Mouse (Mus musculus): Measurements from ENCODE around the gene Tmem169. TPM values are rescaled to one million over a fixed set of nuclear protein-coding genes. Genes with fewer than 3 reads are reported as not detected.
"Not testable (repeated sequence)": the region's sequence is repeated elsewhere in the genome, so short reads cannot be mapped to it uniquely, and the experiment has no call there.

The Tmem169 gene
- polyA plus RNA-seq, 1 experiment from 2014 or later: 14.2 TPM

DNA sequence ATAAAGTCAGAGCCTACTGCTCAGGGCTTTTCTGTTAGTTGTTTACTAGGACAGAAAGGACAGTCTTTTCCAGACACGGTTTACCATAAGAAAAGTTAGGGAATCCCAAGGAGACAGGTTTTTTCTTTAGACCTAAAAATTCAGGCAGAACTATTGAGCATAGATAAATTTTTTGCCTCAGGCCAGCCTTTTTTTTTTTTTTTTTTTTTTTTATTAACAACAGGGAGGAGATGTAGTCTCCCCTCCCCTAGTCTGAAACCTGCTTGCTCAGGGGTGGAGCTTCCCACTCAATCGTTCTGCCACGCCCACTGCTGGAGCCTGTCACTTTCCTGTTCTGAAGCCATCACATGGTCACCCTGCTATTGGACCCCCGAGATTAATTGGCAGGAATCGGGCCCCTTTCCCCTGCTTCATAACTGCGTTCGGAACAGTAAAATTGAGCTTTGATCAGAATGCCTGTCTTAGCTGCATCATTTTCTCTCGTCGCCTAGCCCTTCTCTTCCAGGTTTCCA, 35.9 kb upstream of the Tmem169 start:
- 53% methylated on average over 9 of the region's 9 CpGs for WGBS
- H3K9ac ChIP-seq (ENCODE audit: low read length); H3K4me1 ChIP-seq (ENCODE audit: control insufficient read depth, insufficient read depth, low read length); H3K27ac ChIP-seq (ENCODE audit: low read depth, low read length); H3K36me3 ChIP-seq (ENCODE audit: control insufficient read depth, insufficient read depth, low read length); ATAC-seq (ENCODE audit: low FRiP score); H3K4me3 ChIP-seq (ENCODE audit: low read depth, low read length); H3K27me3 ChIP-seq (ENCODE audit: control insufficient read depth, insufficient read depth, low read length); DNase-seq (ENCODE audit: low spot score, missing footprints); H3K9me3 ChIP-seq (ENCODE audit: control insufficient read depth, low read length); H3K4me2 ChIP-seq: not testable (repeated sequence)

DNA sequence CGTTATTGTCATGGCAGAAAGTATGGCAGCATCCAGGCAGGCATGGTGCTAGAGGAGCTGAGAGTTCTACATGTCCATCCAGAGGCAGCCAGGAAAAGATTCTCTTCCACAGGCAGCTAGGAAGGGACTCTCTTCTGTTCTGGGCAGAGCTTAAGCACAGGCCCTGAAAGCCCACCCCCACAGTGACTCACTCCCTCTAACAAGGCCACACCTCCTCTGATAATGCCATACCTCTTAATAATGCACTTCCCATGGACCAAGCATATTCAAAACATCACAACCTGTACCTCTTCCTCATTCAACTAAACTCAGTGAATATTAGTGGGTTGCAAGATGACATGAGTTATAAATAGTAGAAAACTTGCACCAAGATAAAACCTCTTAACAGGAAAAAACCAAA, 32.4 kb upstream of the Tmem169 start:
- peaks cover 8% of the 10 kb centered on the region for H3K4me1 ChIP-seq (ENCODE audit: control insufficient read depth, insufficient read depth, low read length)
- no peak overlapping the region for H3K9ac ChIP-seq (ENCODE audit: low read length)
- DNase-seq (ENCODE audit: low spot score, missing footprints) (no peak), ATAC-seq (ENCODE audit: low FRiP score) (no peak)
- H3K27ac ChIP-seq (ENCODE audit: low read depth, low read length): no peak overlapping the region
- no peak overlapping the region for H3K4me3 ChIP-seq (ENCODE audit: low read depth, low read length)
- H3K4me2 ChIP-seq: no peak overlapping the region
- H3K36me3 ChIP-seq (ENCODE audit: control insufficient read depth, insufficient read depth, low read length): no peaks in the 10 kb centered on the region
- no peaks in the 10 kb centered on the region for H3K9me3 ChIP-seq (ENCODE audit: control insufficient read depth, low read length)
- WGBS: 75% methylated on average over 1 of the region's 1 CpGs
- H3K27me3 ChIP-seq (ENCODE audit: control insufficient read depth, insufficient read depth, low read length): no peaks in the 10 kb centered on the region

DNA sequence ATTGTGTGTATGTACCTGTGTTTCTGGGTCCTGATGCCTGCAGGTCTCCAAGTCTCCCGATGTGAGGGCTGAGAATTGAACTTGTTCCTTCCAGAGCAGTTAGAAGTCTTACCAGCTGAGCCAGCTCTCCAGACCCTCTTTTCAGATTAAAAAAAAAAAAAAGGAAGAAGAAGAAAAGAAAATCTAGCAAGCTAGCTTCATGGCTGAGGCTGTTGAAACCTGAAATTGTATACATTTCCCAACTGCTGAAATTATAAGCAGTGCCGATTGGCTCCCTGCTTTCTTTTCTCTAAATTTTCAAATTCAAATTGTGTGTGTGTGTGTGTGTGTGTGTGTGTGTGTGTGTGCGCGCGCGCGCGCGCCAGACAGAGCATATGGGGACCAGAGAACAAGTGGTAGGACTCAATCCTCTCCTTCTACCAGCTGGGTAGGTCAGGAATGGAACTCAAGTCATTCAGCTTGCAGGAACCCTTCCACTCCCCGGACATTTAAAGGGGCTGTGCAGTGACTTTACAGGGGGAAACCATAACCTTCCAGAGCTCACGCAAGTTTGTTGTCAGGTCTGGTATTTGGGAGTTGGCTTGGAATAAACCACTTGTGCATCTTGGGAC, 30.2 kb upstream of the Tmem169 start:
- ATAC-seq (ENCODE audit: low FRiP score) (peak; percentile 13), DNase-seq (ENCODE audit: low spot score, missing footprints) (no peak)
- H3K4me2 ChIP-seq: peak overlapping the region; percentile 49
- H3K4me3 ChIP-seq (ENCODE audit: low read depth, low read length): peak overlapping the region; percentile 30
- no peak overlapping the region; the same call in 1 of the 2 replicates for H3K9ac ChIP-seq (ENCODE audit: low read length)
- H3K4me1 ChIP-seq (ENCODE audit: control insufficient read depth, insufficient read depth, low read length): peaks cover 13% of the 10 kb centered on the region
- no peaks in the 10 kb centered on the region for H3K9me3 ChIP-seq (ENCODE audit: control insufficient read depth, low read length)
- WGBS: 40% methylated on average over 11 of the region's 11 CpGs
- H3K36me3 ChIP-seq (ENCODE audit: control insufficient read depth, insufficient read depth, low read length): no peaks in the 10 kb centered on the region
- H3K27me3 ChIP-seq (ENCODE audit: control insufficient read depth, insufficient read depth, low read length): peaks cover 3% of the 10 kb centered on the region; the same call in 1 of the 2 replicates
- no peak overlapping the region for H3K27ac ChIP-seq (ENCODE audit: low read depth, low read length)

DNA sequence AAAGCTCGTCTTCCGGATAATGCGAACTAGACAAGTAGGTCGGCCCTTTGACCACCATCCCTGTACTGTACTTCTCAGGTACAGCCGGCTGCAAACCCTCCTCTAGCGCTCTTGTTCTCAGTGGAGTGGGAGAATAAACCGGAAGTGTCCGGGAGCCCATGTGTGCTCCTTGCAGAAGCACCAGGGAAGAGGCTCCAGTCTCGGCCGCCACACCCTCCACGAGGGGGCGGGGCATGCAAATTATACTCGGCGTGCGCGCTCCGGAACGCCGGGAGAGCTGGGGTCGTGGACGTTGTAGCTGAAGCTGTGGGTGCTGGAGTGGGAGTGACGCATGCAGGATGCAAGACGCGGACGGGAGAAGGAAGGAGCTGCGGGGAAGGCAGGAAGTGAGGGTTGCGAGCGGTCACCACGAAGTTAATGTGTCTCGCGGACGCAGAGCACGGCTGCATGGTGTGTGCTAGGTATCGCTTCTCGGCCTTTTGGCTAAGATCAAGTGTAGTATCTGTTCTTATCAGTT, 29.6 kb upstream of the Tmem169 start:
- Histone ChIP-seq H3K27me3 (ENCODE audit: control insufficient read depth, insufficient read depth, low read length) (peaks cover 3% of the 10 kb centered on the region; the same call in 1 of the 2 replicates), H3K36me3 (ENCODE audit: control insufficient read depth, insufficient read depth, low read length) (no peaks in the 10 kb centered on the region), H3K4me1 (ENCODE audit: control insufficient read depth, insufficient read depth, low read length) (peaks cover 20% of the 10 kb centered on the region), H3K9ac (ENCODE audit: low read length) (peak overlapping the region; percentile 74), H3K27ac (ENCODE audit: low read depth, low read length) (peak overlapping the region; percentile 83), H3K4me2 (peak overlapping the region; percentile 49), H3K9me3 (ENCODE audit: control insufficient read depth, low read length) (no peaks in the 10 kb centered on the region), H3K4me3 (ENCODE audit: low read depth, low read length) (peak overlapping the region; percentile 30)
- ATAC-seq (ENCODE audit: low FRiP score): peak; percentile 89
- 2% methylated on average over 35 of the region's 35 CpGs for whole genome bisulfite sequencing
- DNase-seq (ENCODE audit: low spot score, missing footprints): peak; percentile 99

DNA sequence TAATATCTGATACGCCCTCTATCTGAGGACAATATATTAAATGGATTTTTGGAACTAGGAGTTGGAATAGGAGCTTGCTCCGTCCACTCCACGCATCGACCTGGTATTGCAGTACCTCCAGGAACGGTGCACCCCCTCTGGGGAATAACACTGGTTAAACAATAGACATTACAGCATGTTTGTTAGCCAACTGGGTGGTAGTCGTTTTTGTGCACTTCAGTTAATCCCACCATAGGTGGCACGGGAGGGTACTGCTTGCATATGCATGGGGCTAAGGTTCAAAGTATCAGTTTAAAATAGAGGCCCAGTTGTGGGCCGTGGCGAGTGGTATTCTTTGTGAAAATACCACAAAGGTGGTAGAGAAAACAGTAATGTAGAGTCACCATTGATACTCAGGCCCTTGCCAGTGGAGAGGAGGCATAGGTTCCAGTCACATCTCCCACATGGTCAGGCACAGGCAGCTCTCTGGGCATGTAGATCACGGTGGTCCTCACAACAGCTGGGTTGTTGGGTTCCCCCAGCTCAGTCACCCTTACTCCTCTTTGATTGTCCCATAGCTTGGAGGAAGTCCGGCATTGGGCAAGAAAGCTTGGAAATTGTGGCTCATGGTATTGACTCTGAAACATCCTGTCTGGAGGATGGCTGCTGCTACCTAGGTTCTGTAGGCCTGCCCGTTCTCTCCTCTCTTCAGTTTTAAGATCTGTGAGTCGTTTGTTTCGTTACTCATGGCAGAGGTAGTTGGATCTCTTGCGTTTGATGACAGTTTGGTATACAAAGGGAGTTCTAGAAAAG, 28.9 kb upstream of the Tmem169 start:
- peak overlapping the region; percentile 49 for H3K4me2 ChIP-seq
- ATAC-seq (ENCODE audit: low FRiP score) (peak; percentile 90), DNase-seq (ENCODE audit: low spot score, missing footprints) (peak; percentile 93)
- peak overlapping the region; percentile 30 for H3K4me3 ChIP-seq (ENCODE audit: low read depth, low read length)
- H3K9me3 ChIP-seq (ENCODE audit: control insufficient read depth, low read length): no peaks in the 10 kb centered on the region
- peak overlapping the region; percentile 34 for H3K9ac ChIP-seq (ENCODE audit: low read length)
- peaks cover 3% of the 10 kb centered on the region; the same call in 1 of the 2 replicates for H3K27me3 ChIP-seq (ENCODE audit: control insufficient read depth, insufficient read depth, low read length)
- H3K27ac ChIP-seq (ENCODE audit: low read depth, low read length): peak overlapping the region; percentile 83
- 6% methylated on average over 15 of the region's 15 CpGs for WGBS
- H3K4me1 ChIP-seq (ENCODE audit: control insufficient read depth, insufficient read depth, low read length): peaks cover 21% of the 10 kb centered on the region
- H3K36me3 ChIP-seq (ENCODE audit: control insufficient read depth, insufficient read depth, low read length): no peaks in the 10 kb centered on the region

DNA sequence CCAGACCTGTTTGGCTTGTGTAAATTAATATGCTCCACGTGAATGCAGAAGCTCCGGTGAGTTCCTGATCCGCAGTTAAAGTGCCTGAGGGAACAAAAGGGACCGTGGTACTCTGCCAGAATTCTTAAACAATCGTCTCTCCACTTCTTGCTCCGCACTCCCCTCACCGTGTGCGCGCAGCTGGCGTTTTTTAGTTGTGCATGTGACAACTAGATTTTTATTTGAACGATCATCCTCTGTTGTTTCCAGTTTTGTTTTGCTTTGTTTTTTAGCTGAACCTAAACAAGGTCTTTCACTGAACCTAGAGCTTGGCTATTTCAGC, 28.4 kb upstream of the Tmem169 start:
- peaks cover 3% of the 10 kb centered on the region; the same call in 1 of the 2 replicates for H3K27me3 ChIP-seq (ENCODE audit: control insufficient read depth, insufficient read depth, low read length)
- no peaks in the 10 kb centered on the region for H3K9me3 ChIP-seq (ENCODE audit: control insufficient read depth, low read length)
- H3K36me3 ChIP-seq (ENCODE audit: control insufficient read depth, insufficient read depth, low read length): no peaks in the 10 kb centered on the region
- peak; percentile 89 for DNase-seq (ENCODE audit: low spot score, missing footprints)
- peak overlapping the region; percentile 34; the same call in 1 of the 2 replicates for H3K9ac ChIP-seq (ENCODE audit: low read length)
- no peak overlapping the region; the same call in 1 of the 2 replicates for H3K4me3 ChIP-seq (ENCODE audit: low read depth, low read length)
- 43% methylated on average over 11 of the region's 11 CpGs for WGBS
- H3K4me2 ChIP-seq: peak overlapping the region; percentile 49
- no peak for ATAC-seq (ENCODE audit: low FRiP score)
- peak overlapping the region; percentile 73 for H3K27ac ChIP-seq (ENCODE audit: low read depth, low read length)
- peaks cover 21% of the 10 kb centered on the region for H3K4me1 ChIP-seq (ENCODE audit: control insufficient read depth, insufficient read depth, low read length)

DNA sequence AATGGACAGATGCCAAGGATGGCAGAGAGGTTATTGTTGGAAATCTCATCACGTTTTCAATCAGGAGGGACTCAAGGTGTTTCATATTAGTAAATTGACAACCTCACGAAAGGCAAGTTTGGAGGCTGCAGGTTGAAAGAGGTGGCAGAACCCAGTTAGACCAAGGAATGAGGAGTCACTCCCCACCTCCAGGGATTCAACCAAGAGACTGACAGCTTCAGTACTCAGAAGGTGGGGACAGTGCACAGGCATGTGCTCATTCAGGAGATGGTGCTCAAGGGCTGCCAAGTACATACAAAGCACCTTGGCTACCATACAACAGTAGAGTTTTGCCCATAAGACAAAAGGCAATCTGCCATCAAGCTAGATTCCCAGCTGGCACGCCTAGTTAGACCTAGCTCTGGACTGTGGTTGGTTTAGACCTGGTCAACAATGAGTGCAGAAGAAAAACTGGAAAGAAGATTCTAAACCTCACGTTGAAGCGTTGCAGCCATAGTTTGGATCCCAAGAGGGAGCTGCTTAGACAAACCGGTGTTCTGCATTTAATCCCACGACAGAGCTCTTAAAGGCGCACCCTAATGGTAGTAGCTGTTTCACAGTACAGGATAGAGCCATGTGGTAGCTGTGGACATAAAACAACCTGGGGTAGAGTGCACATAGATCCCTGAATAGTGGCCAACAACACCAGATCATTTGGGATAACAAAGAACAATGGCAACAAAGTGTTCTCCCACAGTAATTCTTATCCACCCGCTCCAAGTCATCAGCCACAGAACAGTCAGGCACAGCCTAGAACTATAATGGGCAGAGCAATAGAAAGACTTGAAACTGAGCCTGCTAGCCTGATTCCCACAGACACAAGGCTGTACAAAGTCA, 27.6 kb upstream of the Tmem169 start:
- Histone ChIP-seq H3K4me2 (no peak overlapping the region), H3K27ac (ENCODE audit: low read depth, low read length) (no peak overlapping the region), H3K4me1 (ENCODE audit: control insufficient read depth, insufficient read depth, low read length) (peaks cover 21% of the 10 kb centered on the region), H3K36me3 (ENCODE audit: control insufficient read depth, insufficient read depth, low read length) (no peaks in the 10 kb centered on the region), H3K4me3 (ENCODE audit: low read depth, low read length) (no peak overlapping the region), H3K9me3 (ENCODE audit: control insufficient read depth, low read length) (no peaks in the 10 kb centered on the region), H3K9ac (ENCODE audit: low read length) (no peak overlapping the region), H3K27me3 (ENCODE audit: control insufficient read depth, insufficient read depth, low read length) (peaks cover 3% of the 10 kb centered on the region; the same call in 1 of the 2 replicates)
- DNase-seq (ENCODE audit: low spot score, missing footprints): no peak
- no peak for ATAC-seq (ENCODE audit: low FRiP score)
- WGBS: 81% methylated on average over 9 of the region's 9 CpGs

DNA sequence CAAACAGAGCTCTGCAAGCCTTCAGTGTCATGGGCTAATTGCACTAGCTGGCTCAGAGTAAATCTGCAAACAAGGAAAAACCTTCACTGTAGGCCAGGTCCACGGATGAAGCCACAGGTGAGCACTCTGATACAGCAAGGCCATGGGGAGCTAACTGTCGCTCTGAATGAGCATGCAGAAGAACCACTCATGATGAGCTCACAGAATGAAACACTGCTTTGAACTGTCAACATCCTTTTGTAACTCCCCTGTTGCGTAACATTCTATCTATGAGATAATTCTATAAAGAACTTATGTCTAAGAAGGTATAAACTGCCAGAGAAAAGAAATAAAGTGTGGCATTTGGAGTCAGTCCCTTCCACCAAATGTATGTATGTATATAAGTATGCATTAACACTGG, 21.1 kb upstream of the Tmem169 start:
- no peak overlapping the region for H3K4me2 ChIP-seq
- ATAC-seq (ENCODE audit: low FRiP score): no peak

More for the DNA sequence above, 21.1 kb upstream of the Tmem169 start:
- no peak for DNase-seq (ENCODE audit: low spot score, missing footprints)
- Histone ChIP-seq H3K9ac (ENCODE audit: low read length) (no peak overlapping the region), H3K4me1 (ENCODE audit: control insufficient read depth, insufficient read depth, low read length) (peaks cover 13% of the 10 kb centered on the region), H3K4me3 (ENCODE audit: low read depth, low read length) (no peak overlapping the region), H3K27me3 (ENCODE audit: control insufficient read depth, insufficient read depth, low read length) (no peaks in the 10 kb centered on the region), H3K9me3 (ENCODE audit: control insufficient read depth, low read length) (no peaks in the 10 kb centered on the region), H3K36me3 (ENCODE audit: control insufficient read depth, insufficient read depth, low read length) (no peaks in the 10 kb centered on the region), H3K27ac (ENCODE audit: low read depth, low read length) (no peak overlapping the region)
- WGBS: 89% methylated on average over 3 of the region's 3 CpGs

Data from midbrain, embryonic 11.5 days (tissue).